Mouse (Mus musculus) layer of hippocampus, postnatal 25 days (tissue): ENCODE measurements at regions not wholly inside any gene's neighbourhood (a gene's known extent, or its start where the extent isn't known, plus 50 kb on each side); places are given as distances from the start of the nearest gene placed in this dataset.

Experiments used
- DNase-seq, 2 experiments: peaks; one replicate each; pipeline ENCODE4 v3.0.0; 2022; ENCODE audit warnings: mixed read lengths in 2 of 2, low spot score in 1 of 2; ENCODE audit errors: extremely low spot score in 1 of 2

DNA sequence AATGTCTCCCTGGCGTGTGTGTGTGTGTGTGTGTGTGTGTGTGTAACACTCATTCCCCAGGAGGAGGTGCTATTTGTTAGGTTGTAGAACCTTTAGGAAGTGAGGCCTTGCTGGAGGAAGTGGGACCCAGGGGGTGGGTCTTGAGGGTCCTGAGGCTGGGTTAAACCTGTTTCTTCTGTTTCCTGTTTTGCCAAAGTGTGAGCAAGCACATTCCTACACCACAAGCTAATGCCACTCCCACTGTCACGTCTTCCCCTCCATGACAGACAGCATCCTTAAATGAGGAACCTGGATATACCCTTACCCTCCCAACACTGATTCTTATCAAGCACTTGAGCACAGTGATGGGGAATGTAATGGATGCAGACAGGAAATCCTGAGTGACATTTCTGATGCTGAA is 91.5 kb upstream of the Kctd3 start:
- DNase-seq: no peak

DNA sequence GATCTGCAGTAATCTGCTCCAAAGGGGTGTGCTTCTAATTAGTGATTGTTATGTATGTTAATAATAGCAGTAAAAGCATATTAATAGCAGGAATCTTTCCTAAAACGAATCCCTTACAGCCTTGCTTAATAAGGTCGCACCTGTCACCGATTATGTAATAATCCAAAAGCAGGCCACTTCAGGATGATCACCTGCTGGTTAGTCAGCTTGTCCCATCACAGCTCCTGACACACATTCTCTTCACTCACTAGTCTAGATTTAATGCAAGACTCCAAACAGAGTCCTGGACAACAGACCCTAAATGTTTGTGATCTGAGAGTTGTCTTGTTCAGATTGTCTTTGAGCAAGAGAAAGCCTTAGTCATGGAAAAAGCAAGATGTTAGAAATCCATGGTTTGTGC is 85.2 kb upstream of the Kctd3 start:
- DNase-seq: no peak

DNA sequence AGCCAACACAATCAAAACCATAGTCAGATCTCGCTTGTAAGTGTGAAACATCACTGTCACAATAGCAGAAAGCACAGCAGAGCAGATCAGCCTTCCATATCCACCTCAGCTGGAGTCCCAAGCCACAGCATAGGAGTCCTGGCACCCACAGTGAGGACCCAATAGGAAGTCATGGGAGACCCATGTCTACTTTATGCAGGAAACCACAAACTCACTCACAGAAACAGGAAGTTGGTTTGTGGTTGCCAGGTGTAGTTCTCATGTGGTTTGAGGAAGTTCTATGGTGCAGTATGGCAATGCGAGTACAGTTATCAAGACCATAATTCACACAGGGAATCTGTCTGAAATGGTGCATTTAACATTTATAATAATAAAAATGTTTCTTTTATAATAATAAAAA is 77.6 kb upstream of the Kctd3 start:
- DNase-seq: no peak

DNA sequence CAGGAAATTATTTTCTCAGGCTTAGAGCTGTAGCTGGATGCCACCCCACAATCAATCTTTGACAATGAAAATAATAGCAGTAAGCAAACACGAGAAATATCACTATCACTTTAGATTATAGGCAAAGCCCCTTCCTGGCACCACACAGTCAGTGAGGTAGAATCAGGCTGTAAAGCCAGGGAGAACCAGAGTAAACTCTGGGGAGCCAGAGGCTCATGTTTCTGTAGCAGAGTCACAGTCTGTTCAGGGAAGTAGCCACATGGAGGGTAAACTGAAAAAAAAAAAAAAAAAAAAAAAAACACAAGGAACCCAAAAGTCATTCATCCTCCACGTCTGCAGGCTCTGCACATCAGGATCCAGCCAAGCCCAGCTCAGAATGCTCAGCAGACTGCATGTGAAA is 73.6 kb upstream of the Kctd3 start:
- DNase-seq: no peak

DNA sequence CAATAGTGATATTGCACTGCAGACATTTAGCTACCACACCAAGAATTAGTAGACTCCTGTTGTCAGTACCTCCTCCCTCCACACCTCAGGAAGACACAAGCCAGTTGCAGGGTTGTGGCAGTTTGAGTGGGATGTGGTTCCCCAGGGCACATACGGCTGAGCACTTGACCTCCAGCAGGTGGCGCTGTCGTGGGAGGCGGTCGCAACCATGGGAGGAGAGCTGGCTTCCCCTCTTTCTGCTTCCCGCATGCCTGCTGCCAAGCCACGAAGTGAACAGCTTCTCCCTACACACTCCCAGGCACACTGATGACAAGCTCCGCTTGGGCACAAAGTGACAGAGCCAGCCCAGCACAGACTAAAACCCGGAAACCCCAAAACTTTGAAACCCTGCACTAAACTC is 73.2 kb upstream of the Kctd3 start:
- DNase-seq: peak; percentile 38 to 68

DNA sequence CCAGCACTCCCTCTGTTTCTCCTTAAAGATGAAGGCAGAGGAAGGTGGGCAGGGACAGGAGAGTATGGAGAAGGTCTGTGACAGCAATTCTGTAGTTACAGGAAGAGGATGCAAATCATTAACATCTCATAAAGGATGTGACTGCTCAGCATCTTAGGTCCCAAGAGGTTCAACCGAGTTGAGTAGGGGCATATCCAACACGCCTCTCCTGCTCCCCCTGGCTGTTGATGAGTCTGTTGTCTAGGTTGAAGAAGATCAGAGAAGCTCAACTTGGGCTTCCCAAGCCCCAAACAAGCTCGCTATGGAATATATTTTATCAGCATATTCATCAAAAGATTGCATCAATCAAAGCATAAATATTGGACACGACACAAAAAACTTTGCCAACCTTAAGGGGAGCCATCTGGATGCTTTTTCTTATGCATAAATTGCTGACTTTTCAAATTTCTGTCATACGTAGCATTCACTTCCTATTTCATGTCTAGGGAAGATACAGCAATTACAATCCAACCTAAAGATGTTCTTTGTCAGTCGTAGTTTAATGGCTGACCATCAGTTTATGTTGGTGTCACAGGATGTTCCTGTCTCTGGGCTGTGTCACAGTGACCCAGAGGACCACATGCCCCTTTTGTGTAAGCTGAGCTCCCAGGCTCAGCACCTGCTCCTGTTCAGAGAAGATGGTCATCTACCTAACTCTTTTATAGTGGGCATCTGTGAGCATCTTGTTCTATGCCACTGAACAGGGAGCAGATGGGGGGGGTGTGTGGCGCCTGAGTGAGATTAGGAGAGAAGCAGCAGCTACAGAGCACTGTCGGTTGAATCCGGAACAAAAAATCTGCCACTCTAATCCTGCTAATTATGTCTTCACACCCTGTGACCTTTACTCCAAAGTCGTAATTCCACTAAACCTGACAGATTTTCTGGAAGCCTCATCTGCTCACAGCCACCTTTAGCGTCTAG is 72.1 kb upstream of the Kctd3 start:
- no peak for DNase-seq

DNA sequence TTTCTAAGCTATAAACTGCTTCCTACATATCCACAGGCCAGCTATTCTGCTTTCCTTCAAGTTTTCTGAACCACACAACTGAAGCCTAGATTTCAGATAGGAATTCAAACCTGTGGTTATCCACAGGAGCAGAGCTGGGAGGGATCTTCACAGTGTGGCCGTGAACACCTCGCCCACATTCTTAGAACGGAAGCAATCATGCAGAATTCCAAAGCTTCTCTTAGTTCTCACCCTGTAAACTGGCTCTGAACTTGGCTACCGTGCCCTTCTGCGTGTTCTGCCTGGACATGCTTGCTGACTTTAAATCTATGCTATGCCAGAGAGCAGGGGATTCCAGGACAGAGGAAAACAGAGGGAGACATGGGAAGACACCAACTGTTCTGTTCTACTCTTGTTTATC is 70.2 kb upstream of the Kctd3 start:
- no peak for DNase-seq

DNA sequence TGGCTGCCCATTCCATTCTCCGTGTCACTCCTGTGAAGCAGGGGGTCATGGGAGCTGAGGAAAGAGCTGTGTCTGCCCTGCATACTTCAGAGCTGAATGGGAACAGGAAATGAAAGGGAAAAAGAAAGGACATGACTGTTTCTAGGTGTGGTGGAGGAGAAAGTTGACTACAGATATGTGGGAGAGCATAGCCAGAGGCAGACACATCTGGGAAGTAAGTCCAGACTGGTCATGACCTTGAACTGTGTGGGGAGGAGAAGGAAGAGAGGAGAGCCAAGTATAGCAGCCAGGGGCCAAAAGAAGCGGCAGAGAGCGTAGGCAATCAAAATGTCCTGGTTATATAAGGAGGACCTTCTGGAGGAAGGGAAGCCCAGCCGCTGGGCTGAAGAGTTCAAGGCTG is 68.6 kb upstream of the Kctd3 start:
- DNase-seq: no peak

DNA sequence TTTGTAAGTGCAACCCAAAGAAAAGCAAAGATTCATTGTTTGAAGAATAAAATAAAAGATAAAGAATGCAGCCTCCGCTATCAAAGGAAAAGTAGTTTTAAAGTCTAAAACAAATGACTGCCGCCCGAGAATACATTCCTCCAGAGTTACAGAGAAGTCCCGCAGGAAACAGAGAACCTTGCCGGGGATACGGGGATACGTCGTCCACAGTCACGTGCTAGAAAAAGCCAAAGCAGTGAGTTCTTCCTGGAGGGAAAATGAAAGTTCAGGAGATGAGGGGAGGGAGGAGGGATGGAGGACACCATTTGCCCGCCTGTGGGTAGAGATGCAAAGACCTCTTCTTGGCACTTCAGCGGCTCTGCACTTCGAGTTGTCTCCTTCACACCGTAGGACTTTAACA is 68.0 kb upstream of the Kctd3 start:
- no peak for DNase-seq

DNA sequence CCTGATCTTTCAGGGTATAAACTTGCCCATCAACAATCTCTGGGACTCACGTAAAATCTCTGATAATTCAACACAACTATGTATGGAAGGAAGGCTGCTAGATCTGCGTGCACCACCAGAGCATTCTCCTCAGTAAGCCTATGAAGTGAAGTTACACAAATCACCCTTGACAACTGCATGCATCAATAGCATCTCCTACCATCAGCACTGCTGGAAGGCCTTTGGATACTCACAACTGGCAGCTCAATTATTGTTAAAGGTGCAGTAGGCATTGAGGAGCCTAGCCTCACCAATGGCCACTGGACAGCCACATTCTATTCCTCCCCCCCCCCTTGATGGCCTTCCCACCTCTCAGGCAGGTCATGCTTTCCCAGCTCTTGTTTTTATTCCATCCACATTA is 64.9 kb upstream of the Kctd3 start:
- no peak for DNase-seq

DNA sequence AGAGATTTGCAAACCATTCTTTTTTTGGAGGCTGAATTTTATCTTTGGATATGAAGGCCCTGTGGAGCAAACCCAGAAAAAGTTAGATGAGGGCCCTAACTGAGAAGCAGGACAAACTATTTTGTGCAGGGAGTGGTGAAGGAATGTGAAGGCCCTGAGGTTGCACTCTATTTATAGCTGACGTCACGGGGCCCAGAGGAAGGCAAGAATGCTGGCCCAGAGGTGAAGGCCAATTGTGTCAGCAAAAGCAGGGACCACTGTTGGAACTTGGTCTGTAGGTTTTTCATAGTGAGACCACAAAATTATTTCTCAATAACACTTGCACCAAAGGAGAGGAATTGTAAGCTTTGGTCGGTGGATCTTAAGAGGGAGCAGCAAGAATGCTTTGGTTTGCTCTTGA is 60.6 kb upstream of the Kctd3 start:
- no peak for DNase-seq

DNA sequence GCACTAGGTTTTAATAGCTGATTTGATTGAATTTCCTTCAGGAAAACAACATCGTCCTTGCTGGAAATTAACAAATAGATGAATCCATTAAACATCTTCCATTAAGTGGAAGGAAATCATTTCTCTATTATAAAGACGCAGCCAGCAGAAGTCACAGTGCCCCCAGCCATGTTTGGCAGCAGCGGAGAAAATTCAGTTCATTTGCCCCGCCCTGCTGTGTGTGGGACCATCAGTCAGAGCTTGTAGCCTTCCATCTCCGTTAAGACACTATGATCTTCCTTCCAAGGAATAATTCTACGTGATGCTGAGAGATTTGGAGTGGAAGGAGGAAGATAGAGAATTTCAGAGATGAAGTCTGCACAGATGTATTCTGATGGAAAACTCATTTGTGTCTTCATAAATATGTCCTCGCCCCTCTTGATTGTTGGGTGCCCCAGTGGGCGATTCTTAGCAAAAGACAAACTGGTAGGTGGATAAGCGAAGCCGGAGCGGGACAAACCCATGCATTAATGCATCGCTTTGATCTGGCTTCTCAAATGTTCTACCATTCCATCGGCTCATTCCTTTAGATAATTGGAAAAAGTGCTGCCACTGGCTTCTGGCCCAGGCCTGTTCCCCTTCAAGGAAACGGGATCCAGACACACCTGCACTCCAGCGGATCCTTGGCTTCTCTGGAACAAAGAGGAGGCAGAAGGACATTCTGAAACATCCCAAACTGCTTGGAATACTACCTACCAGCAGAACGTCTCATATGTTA is 59.7 kb upstream of the Kctd3 start:
- no peak for DNase-seq

DNA sequence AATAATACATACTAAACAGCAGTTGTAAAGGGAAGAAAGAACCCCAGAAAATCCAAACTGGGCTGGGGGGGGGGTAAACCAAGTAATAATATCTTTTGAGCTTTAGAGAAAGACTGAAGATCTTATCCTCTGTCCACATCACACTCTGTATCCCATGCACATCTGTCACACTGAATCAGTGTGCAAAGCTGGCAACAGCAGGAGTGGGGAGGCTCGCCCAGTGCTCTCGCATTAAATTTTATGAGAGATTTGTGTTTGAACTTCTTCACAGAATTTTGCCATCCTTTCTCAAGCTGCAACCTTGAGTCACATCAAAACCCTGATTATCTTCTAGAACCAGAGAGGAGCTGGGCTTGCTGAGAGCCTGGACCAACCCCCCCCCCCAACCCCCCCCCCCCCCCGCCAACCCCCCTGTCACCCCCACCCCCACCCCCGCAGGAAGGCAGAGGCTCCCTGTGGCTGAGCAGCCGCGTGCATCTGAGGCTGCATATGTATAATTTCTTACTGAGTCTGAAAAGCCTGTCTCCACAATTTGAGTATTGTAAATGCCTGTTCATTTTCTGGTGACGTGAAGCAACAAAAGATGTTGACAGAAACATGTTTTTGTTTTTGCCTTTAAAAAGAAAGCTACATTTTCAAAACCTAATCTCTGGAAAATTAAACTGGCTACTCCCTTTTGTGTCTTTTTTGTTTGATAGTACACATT is 59.0 kb upstream of the Kctd3 start:
- no peak for DNase-seq

DNA sequence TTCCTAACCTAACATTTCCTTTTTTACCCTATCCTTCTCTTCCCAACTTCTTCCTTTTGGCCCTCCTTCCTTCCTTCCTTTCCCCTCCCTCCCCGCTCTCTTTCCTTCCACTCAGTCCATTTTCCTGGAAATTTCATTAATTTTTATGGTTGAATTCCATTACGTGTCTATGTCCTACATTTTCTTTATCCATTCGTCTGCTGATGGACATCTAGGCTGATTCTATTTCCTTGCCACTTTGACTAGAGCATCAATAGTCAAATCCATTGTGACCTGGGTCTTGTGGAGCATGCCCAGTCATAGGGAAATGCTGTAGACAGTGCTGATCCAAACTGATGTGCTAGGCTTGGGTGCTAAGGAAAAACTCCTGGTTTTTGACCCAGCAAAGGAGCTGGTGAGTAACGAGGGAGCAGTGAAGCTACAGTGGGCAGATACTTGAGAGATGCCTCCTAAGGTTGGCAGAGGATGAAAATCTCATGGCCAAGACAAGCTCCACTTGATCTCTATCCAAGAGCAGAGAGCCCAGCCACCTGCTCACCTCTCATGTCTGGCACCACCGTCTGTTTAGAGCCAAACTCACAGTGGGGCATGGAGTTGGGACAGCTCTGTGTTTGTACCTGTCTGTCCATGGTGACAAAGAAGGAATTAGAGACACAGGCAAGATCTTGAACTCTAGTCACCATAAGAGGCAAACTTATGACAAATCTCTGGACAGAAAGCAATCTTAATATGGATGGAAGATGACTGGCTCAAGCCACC is 57.7 kb upstream of the Kctd3 start:
- DNase-seq: no peak

DNA sequence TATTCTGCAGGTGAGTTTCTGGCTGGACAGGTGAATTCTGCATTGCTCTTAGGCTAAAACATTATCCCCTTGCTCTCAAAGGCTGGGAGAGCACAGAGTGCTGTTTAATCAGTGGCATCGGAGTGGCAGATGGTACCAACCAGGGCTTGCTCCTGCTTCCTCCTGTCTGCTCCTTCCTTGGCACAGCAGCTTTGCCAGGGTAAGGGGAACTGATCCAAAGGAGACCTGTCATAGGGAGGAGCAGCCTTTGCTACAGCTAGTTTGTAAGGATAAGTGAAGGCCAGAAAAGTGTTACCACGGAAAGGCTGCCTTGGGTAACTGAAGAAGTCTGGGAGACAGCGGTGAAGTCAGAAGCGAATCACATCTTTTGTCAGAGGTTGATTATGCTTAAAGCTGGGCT is 57.0 kb upstream of the Kctd3 start:
- DNase-seq: no peak

DNA sequence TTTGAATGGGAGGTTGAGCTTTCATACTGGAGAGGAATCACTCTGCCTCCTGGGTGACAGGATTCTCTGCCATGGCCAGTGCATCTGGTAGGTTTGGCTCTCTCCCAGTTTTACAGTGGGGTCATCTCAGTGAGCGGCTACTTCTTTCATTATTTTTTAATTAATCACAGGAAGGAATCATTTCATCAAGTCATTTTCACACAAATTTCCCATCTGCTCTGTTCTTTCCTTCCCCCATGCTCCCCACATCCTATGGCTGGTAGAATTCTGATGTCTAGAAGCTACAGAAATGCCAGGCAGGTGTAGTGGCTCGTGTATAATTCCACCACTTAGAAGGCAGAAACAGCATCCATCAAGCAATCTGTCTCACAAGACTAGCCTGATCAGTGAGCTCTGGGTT is 56.1 kb upstream of the Kctd3 start:
- DNase-seq: no peak

DNA sequence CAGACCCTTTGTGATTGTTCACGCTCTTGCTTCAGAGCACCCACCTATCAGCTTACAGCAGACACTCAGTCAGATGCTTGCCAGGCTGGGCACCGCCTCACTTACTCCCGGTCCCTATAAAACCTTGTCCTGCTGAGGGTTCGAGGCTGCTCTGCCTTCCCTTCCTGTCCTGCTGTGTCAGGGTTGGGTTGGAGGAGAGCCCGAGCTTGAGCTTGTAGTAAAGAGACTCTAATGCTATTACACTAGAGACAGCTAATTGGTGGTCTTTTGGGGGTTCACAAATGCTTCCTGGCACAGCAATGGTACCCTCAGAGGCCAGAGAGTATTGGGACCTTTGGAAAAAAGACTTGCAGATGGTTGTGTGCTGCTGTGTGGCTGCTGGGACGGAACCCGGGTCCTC is 55.6 kb upstream of the Kctd3 start:
- no peak for DNase-seq
